Mouse (Mus musculus) olfactory bulb, adult 2 months (tissue): Measurements from ENCODE around the gene Gm28308.

ENCODE experiments used
- CTCF ChIP-seq: fragments of 200-500 bp; IDR thresholded peaks from 2 replicates; pipeline ENCODE4 v1.5.1; 2012; ENCODE audit warnings: low read depth, mild to moderate bottlenecking, low read length, moderate library complexity; ENCODE audit not compliant: insufficient read depth
- POLR2A ChIP-seq: fragments of 200-500 bp; IDR thresholded peaks from 2 replicates; pipeline ENCODE4 v1.6.1; 2012; ENCODE audit warnings: mild to moderate bottlenecking, low read depth, low read length, moderate library complexity; ENCODE audit not compliant: insufficient read depth

DNA sequence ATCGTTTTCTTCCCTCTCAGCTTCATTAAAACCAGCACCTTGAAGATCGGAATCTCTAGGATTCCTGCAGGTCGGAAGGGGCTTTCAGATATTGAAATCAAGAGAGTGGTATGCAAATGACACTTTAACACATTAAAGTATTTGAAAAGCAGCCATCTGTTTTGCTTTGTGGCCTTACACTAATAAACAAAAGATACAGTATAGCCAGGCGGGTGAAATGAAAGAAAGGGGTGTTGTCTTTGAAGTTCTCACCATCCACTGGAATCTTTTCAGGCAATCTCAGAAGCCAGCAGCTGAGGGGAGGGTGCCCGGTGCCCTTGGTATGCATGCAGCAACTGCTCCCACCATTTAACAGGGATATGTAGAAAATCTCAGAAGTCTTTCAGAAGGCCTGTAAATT, 59.1 kb downstream of the Gm28308 start:
- TF ChIP-seq CTCF: no peak
- no peak for TF ChIP-seq POLR2A
